Mouse (Mus musculus) hindbrain, embryonic 12.5 days (tissue): ENCODE measurements around the gene Arhgap17. TPM values are rescaled to one million over a fixed set of nuclear protein-coding genes. Genes with fewer than 3 reads are reported as not detected.

Experiments used
- ATAC-seq: fragments of 200-750 bp; cut with Nextera tagmentation; 2 replicates; pipeline ENCODE4 v1.8.0; 2017; ENCODE audit warnings: moderate TSS enrichment; ENCODE audit not compliant: low FRiP score
- H3K27ac ChIP-seq: fragments of 300-500 bp; sonication (generic); 2 replicates; pipeline ENCODE4 v1.5.1; 2016; ENCODE audit warnings: mild to moderate bottlenecking
- H3K27me3 ChIP-seq: fragments of 300-500 bp; sonication (generic); 2 replicates; pipeline ENCODE4 v1.6.1; 2016; ENCODE audit warnings: mild to moderate bottlenecking
- H3K36me3 ChIP-seq: fragments of 300-500 bp; sonication (generic); 2 replicates; pipeline ENCODE4 v1.6.1; 2016; ENCODE audit warnings: mild to moderate bottlenecking
- H3K4me1 ChIP-seq: fragments of 300-500 bp; sonication (generic); 2 replicates; pipeline ENCODE4 v1.6.1; 2016
- H3K4me2 ChIP-seq: fragments of 300-500 bp; sonication (generic); replicated peaks from 2 replicates; pipeline ENCODE4 v1.6.1; 2016; ENCODE audit warnings: mild to moderate bottlenecking
- H3K4me3 ChIP-seq: fragments of 300-500 bp; sonication (generic); 2 replicates; pipeline ENCODE4 v1.5.1; 2016; ENCODE audit warnings: mild to moderate bottlenecking
- H3K9ac ChIP-seq: fragments of 300-500 bp; sonication (generic); 2 replicates; pipeline ENCODE4 v1.6.1; 2016; ENCODE audit warnings: mild to moderate bottlenecking, moderate library complexity
- H3K9me3 ChIP-seq: fragments of 300-500 bp; sonication (generic); replicated peaks from 2 replicates; pipeline ENCODE4 v1.6.1; 2016; ENCODE audit warnings: mild to moderate bottlenecking
- WGBS: fragments of 180-500 bp; shearing (Covaris S2); methylation state at CpG from one replicate; pipeline ENCODE4 v1.1.7; 2016; 5-methylcytosine and 5-hydroxymethylcytosine counted together
- polyA plus RNA-seq: library from polyadenylated mRNA; unstranded; fragments of >200 nt; fragmentation: Nextera tagmentation; extraction: Ambion mirVana; gene quantifications from 2 replicates; pipeline ENCODE4 v1.2.1, GENCODE M21; 2016

Gene Arhgap17
- polyA plus RNA-seq, 1 experiment from 2014 or later = 25.2 TPM

GRCm38 (mm10) chr7:123293898-123294297 lies 75.8 kb downstream of the Arhgap17 start:
- H3K4me3 ChIP-seq = no peak overlapping the region
- H3K36me3 ChIP-seq = peaks cover 73% of the 10 kb centered on the region
- H3K4me2 ChIP-seq = no peak overlapping the region
- no peaks in the 10 kb centered on the region for H3K4me1 ChIP-seq
- 95% methylated on average over 7 of the region's 7 CpGs for WGBS
- H3K9ac ChIP-seq = no peak overlapping the region
- no peaks in the 10 kb centered on the region for H3K9me3 ChIP-seq
- H3K27ac ChIP-seq = no peak overlapping the region
- no peak for ATAC-seq
- no peaks in the 10 kb centered on the region for H3K27me3 ChIP-seq

GRCm38 (mm10) chr7:123291942-123292341 lies 77.8 kb downstream of the Arhgap17 start:
- 92% methylated on average over 8 of the region's 8 CpGs for WGBS
- H3K36me3 ChIP-seq = peaks cover 74% of the 10 kb centered on the region
- no peaks in the 10 kb centered on the region for H3K27me3 ChIP-seq
- no peak overlapping the region for H3K4me3 ChIP-seq
- H3K27ac ChIP-seq = no peak overlapping the region
- no peak overlapping the region for H3K9ac ChIP-seq
- no peak for ATAC-seq
- no peaks in the 10 kb centered on the region for H3K4me1 ChIP-seq
- H3K4me2 ChIP-seq = no peak overlapping the region
- H3K9me3 ChIP-seq = no peaks in the 10 kb centered on the region

GRCm38 (mm10) chr7:123289176-123289575 lies 80.5 kb downstream of the Arhgap17 start:
- peaks cover 70% of the 10 kb centered on the region for H3K36me3 ChIP-seq
- no peaks in the 10 kb centered on the region for H3K9me3 ChIP-seq

GRCm38 (mm10) chr7:123287903-123288302 lies 81.8 kb downstream of the Arhgap17 start:
- WGBS = 92% methylated on average over 3 of the region's 3 CpGs
- Histone ChIP-seq H3K9ac (no peak overlapping the region), H3K27ac (no peak overlapping the region), H3K4me2 (no peak overlapping the region), H3K4me3 (no peak overlapping the region), H3K27me3 (no peaks in the 10 kb centered on the region), H3K4me1 (no peaks in the 10 kb centered on the region; the same call in 1 of the 2 replicates), H3K36me3 (peaks cover 70% of the 10 kb centered on the region), H3K9me3 (no peaks in the 10 kb centered on the region)
- no peak for ATAC-seq

More at GRCm38 (mm10) chr7:123289176-123289575, 80.5 kb downstream of the Arhgap17 start:
- 78% methylated on average over 4 of the region's 4 CpGs for WGBS
- Histone ChIP-seq H3K27ac (no peak overlapping the region), H3K27me3 (no peaks in the 10 kb centered on the region), H3K4me1 (no peaks in the 10 kb centered on the region; the same call in 1 of the 2 replicates), H3K9ac (no peak overlapping the region), H3K4me2 (no peak overlapping the region), H3K4me3 (no peak overlapping the region)
- no peak for ATAC-seq

- ATAC-seq = no peak
- no peaks in the 10 kb centered on the region for H3K27me3 ChIP-seq
- WGBS = 92% methylated on average over 5 of the region's 5 CpGs
- H3K36me3 ChIP-seq = peaks cover 54% of the 10 kb centered on the region
- H3K4me1 ChIP-seq = no peaks in the 10 kb centered on the region; the same call in 1 of the 2 replicates
- H3K9ac ChIP-seq = no peak overlapping the region
- H3K9me3 ChIP-seq = no peaks in the 10 kb centered on the region
- H3K27ac ChIP-seq = no peak overlapping the region
- H3K4me3 ChIP-seq = no peak overlapping the region
- no peak overlapping the region for H3K4me2 ChIP-seq
These were observed 83.8 kb downstream of the Arhgap17 start for GRCm38 (mm10) chr7:123285896-123286295.

GRCm38 (mm10) chr7:123283826-123284225 lies 85.9 kb downstream of the Arhgap17 start:
- ATAC-seq = no peak
- 88% methylated on average over 4 of the region's 4 CpGs for WGBS
- H3K4me1 ChIP-seq = no peaks in the 10 kb centered on the region; the same call in 1 of the 2 replicates

GRCm38 (mm10) chr7:123279797-123280196 lies 89.9 kb downstream of the Arhgap17 start:
- H3K4me3 ChIP-seq = no peak overlapping the region
- no peaks in the 10 kb centered on the region for H3K4me1 ChIP-seq
- WGBS = 91% methylated on average over 4 of the region's 4 CpGs
- peaks cover 42% of the 10 kb centered on the region for H3K36me3 ChIP-seq
- no peaks in the 10 kb centered on the region for H3K9me3 ChIP-seq
- no peaks in the 10 kb centered on the region for H3K27me3 ChIP-seq
- H3K9ac ChIP-seq = no peak overlapping the region
- H3K27ac ChIP-seq = no peak overlapping the region
- no peak for ATAC-seq
- no peak overlapping the region for H3K4me2 ChIP-seq

More at GRCm38 (mm10) chr7:123283826-123284225, 85.9 kb downstream of the Arhgap17 start:
- Histone ChIP-seq H3K9me3 (no peaks in the 10 kb centered on the region), H3K27ac (no peak overlapping the region), H3K27me3 (no peaks in the 10 kb centered on the region), H3K9ac (no peak overlapping the region), H3K36me3 (peaks cover 52% of the 10 kb centered on the region), H3K4me3 (no peak overlapping the region), H3K4me2 (no peak overlapping the region)

GRCm38 (mm10) chr7:123276568-123276967 lies 93.1 kb downstream of the Arhgap17 start:
- H3K4me3 ChIP-seq = no peak overlapping the region
- 89% methylated on average over 4 of the region's 4 CpGs for WGBS
- no peaks in the 10 kb centered on the region for H3K9me3 ChIP-seq
- H3K27me3 ChIP-seq = no peaks in the 10 kb centered on the region
- no peak overlapping the region for H3K27ac ChIP-seq
- H3K36me3 ChIP-seq = peaks cover 30% of the 10 kb centered on the region
- H3K4me2 ChIP-seq = no peak overlapping the region
- H3K9ac ChIP-seq = no peak overlapping the region
- no peak for ATAC-seq
- H3K4me1 ChIP-seq = peaks cover 9% of the 10 kb centered on the region

- H3K9ac ChIP-seq = no peak overlapping the region
- no peaks in the 10 kb centered on the region for H3K9me3 ChIP-seq
- peaks cover 9% of the 10 kb centered on the region for H3K4me1 ChIP-seq
- WGBS = 68% methylated on average over 11 of the region's 11 CpGs
- no peaks in the 10 kb centered on the region for H3K27me3 ChIP-seq
- no peak for ATAC-seq
- no peak overlapping the region for H3K4me2 ChIP-seq
- peaks cover 8% of the 10 kb centered on the region; the same call in 1 of the 2 replicates for H3K36me3 ChIP-seq
- H3K27ac ChIP-seq = no peak overlapping the region
- no peak overlapping the region for H3K4me3 ChIP-seq
These were observed 96.7 kb downstream of the Arhgap17 start for GRCm38 (mm10) chr7:123273056-123273455.

GRCm38 (mm10) chr7:123258103-123258502 lies 111.6 kb downstream of the Arhgap17 start:
- H3K36me3 ChIP-seq = no peaks in the 10 kb centered on the region
- no peak overlapping the region for H3K4me3 ChIP-seq
- H3K4me1 ChIP-seq = no peaks in the 10 kb centered on the region
- no peaks in the 10 kb centered on the region for H3K9me3 ChIP-seq
- WGBS = 90% methylated on average over 8 of the region's 8 CpGs
- no peaks in the 10 kb centered on the region for H3K27me3 ChIP-seq
- ATAC-seq = no peak
- no peak overlapping the region for H3K27ac ChIP-seq
- H3K4me2 ChIP-seq = no peak overlapping the region
- no peak overlapping the region for H3K9ac ChIP-seq

GRCm38 (mm10) chr7:123254196-123254970 lies 115.3 kb downstream of the Arhgap17 start:
- ATAC-seq = no peak
- H3K4me2 ChIP-seq = no peak overlapping the region
- no peaks in the 10 kb centered on the region for H3K4me1 ChIP-seq
- no peak overlapping the region for H3K9ac ChIP-seq
- H3K4me3 ChIP-seq = no peak overlapping the region
- H3K9me3 ChIP-seq = no peaks in the 10 kb centered on the region
- H3K36me3 ChIP-seq = no peaks in the 10 kb centered on the region
- H3K27ac ChIP-seq = no peak overlapping the region
- no peaks in the 10 kb centered on the region for H3K27me3 ChIP-seq
- 93% methylated on average over 14 of the region's 14 CpGs for WGBS

GRCm38 (mm10) chr7:123253396-123253795 lies 116.3 kb downstream of the Arhgap17 start:
- H3K4me3 ChIP-seq = no peak overlapping the region
- ATAC-seq = no peak
- no peaks in the 10 kb centered on the region for H3K27me3 ChIP-seq
- no peaks in the 10 kb centered on the region for H3K36me3 ChIP-seq
- H3K9me3 ChIP-seq = no peaks in the 10 kb centered on the region
- no peak overlapping the region for H3K4me2 ChIP-seq
- 76% methylated on average over 7 of the region's 7 CpGs for WGBS
- no peak overlapping the region for H3K9ac ChIP-seq
- H3K27ac ChIP-seq = no peak overlapping the region
- H3K4me1 ChIP-seq = no peaks in the 10 kb centered on the region

- Histone ChIP-seq H3K27ac (no peak overlapping the region), H3K4me1 (no peaks in the 10 kb centered on the region), H3K4me2 (no peak overlapping the region), H3K4me3 (no peak overlapping the region), H3K27me3 (no peaks in the 10 kb centered on the region), H3K9ac (no peak overlapping the region), H3K36me3 (no peaks in the 10 kb centered on the region), H3K9me3 (no peaks in the 10 kb centered on the region)
- ATAC-seq = no peak
- WGBS = 39% methylated on average over 6 of the region's 6 CpGs
These were observed 118.4 kb downstream of the Arhgap17 start for GRCm38 (mm10) chr7:123251343-123251742.
